Mouse (Mus musculus) embryonic facial prominence, embryonic 13.5 days (tissue): ENCODE results near the gene Dusp13. TPM values are rescaled to one million over a fixed set of nuclear protein-coding genes. Genes with fewer than 3 reads are reported as not detected.

ENCODE experiments used
- ATAC-seq: fragments of 200-750 bp; cut with Nextera tagmentation; 2 replicates; pipeline ENCODE4 v1.8.0; 2017; ENCODE audit warnings: low read depth; ENCODE audit not compliant: insufficient number of reproducible peaks, insufficient read depth, low FRiP score, low TSS enrichment
- H3K27ac ChIP-seq: fragments of 300-500 bp; sonication (generic); 2 replicates; pipeline ENCODE4 v1.5.1; 2015; ENCODE audit warnings: moderate library complexity, mild to moderate bottlenecking, inconsistent platforms
- H3K27me3 ChIP-seq: fragments of 300-500 bp; sonication (generic); 2 replicates; pipeline ENCODE4 v1.6.1; 2015; ENCODE audit warnings: mild to moderate bottlenecking, inconsistent platforms
- H3K36me3 ChIP-seq: fragments of 300-500 bp; sonication (generic); 2 replicates; pipeline ENCODE4 v1.6.1; 2015; ENCODE audit warnings: mild to moderate bottlenecking, inconsistent platforms
- H3K4me1 ChIP-seq: fragments of 300-500 bp; sonication (generic); 2 replicates; pipeline ENCODE4 v1.6.1; 2015; ENCODE audit warnings: inconsistent platforms
- H3K4me2 ChIP-seq: fragments of 300-500 bp; sonication (generic); 2 replicates; pipeline ENCODE4 v1.6.1; 2015; ENCODE audit warnings: moderate library complexity, mild to moderate bottlenecking, inconsistent platforms
- H3K4me3 ChIP-seq: fragments of 300-500 bp; sonication (generic); 2 replicates; pipeline ENCODE4 v1.5.1; 2015; ENCODE audit warnings: mild to moderate bottlenecking, inconsistent platforms
- H3K9ac ChIP-seq: fragments of 300-500 bp; sonication (generic); 2 replicates; pipeline ENCODE4 v1.6.1; 2015; ENCODE audit warnings: mild to moderate bottlenecking, inconsistent platforms
- H3K9me3 ChIP-seq: fragments of 300-500 bp; sonication (generic); 2 replicates; pipeline ENCODE4 v1.6.1; 2016; ENCODE audit warnings: inconsistent platforms
- WGBS: fragments of 180-500 bp; shearing (Covaris S2); methylation state at CpG from one replicate; pipeline ENCODE4 v1.1.7; 2015; ENCODE audit warnings: mixed read lengths; 5-methylcytosine and 5-hydroxymethylcytosine counted together
- polyA plus RNA-seq: library from polyadenylated mRNA; unstranded; fragments of >200 nt; fragmentation: Nextera tagmentation; extraction: Ambion mirVana; gene quantifications from 2 replicates; pipeline ENCODE4 v1.2.1, GENCODE M21; 2015

The Dusp13 gene
- polyA plus RNA-seq, 1 experiment from 2014 or later, result 0.34 TPM

DNA sequence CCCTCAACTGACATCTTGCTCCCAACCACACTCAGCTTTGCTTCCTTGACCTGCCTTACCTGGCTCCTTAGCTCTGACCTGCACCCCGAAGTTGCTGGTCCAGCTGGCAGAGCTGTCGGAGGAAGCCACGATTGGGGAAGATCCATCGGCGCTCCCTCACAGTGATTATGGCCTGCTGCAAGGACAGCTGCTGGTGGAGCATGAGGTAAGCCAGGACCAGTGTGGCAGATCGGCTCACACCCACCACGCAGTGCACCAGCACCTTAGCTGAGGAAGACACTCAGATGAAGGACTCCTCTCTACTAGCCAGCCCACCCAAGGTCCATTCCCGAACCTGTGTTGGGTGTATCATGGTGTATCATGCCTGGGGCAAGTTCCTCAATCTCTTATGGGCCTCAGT, 4.7 kb downstream of the Dusp13 start:
- WGBS, result 92% methylated on average over 8 of the region's 8 CpGs
- H3K36me3 ChIP-seq, result no peaks in the 10 kb centered on the region
- H3K9me3 ChIP-seq, result no peaks in the 10 kb centered on the region
- H3K4me2 ChIP-seq, result no peak overlapping the region
- H3K9ac ChIP-seq, result no peak overlapping the region
- peaks cover 7% of the 10 kb centered on the region for H3K27me3 ChIP-seq
- peaks cover 10% of the 10 kb centered on the region; the same call in 1 of the 2 replicates for H3K4me1 ChIP-seq
- H3K27ac ChIP-seq, result no peak overlapping the region
- H3K4me3 ChIP-seq, result no peak overlapping the region
- no peak for ATAC-seq

DNA sequence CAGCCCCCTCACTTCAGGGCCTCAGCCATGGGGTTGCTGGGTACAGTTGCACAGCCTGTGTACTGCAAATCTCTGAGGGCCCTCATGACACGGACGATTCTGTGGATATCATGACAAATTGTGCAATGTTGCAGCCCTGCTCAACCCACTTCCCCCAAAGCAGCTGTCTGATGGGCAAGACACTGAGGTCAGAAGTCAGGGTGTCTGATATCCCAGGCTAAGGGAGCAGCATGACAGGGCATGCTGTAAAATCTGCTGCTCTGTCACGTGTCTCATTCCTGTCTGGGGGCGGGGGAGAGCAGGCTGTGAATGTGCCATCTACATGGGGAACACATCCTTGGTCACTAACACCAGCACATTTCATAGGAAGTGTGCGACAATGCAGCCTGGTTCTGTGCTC, 5.8 kb downstream of the Dusp13 start:
- H3K27me3 ChIP-seq, result peaks cover 9% of the 10 kb centered on the region
- no peaks in the 10 kb centered on the region for H3K36me3 ChIP-seq
- H3K9ac ChIP-seq, result no peak overlapping the region
- H3K4me3 ChIP-seq, result no peak overlapping the region
- 60% methylated on average over 5 of the region's 5 CpGs for WGBS
- peaks cover 10% of the 10 kb centered on the region; the same call in 1 of the 2 replicates for H3K4me1 ChIP-seq
- H3K4me2 ChIP-seq, result no peak overlapping the region
- H3K9me3 ChIP-seq, result no peaks in the 10 kb centered on the region
- no peak for ATAC-seq
- H3K27ac ChIP-seq, result no peak overlapping the region

DNA sequence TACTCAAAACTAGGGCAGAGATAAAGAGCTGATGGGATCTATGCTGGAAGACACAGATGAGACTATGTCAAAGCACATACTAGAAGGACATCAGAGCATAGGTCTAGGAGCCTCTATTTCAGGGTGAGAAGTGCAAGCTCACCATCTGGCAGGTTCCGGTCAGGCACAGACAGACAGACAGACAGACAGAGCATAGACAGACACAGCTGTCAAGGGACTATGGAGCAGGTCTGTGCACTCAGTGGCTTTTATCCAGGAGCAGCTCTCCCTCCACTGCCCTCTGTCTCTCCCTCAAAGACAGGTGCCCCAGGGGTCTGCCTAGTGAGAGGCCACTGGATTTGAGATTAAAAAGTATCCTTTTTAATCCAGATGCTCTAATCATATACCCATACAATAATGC, 6.8 kb downstream of the Dusp13 start:
- Histone ChIP-seq H3K9me3 (no peaks in the 10 kb centered on the region), H3K4me2 (no peak overlapping the region), H3K27me3 (peaks cover 11% of the 10 kb centered on the region), H3K4me3 (no peak overlapping the region), H3K27ac (no peak overlapping the region), H3K36me3 (no peaks in the 10 kb centered on the region), H3K9ac (no peak overlapping the region), H3K4me1 (peaks cover 6% of the 10 kb centered on the region; the same call in 1 of the 2 replicates)
- 91% methylated on average over 1 of the region's 1 CpGs for WGBS
- ATAC-seq, result no peak

DNA sequence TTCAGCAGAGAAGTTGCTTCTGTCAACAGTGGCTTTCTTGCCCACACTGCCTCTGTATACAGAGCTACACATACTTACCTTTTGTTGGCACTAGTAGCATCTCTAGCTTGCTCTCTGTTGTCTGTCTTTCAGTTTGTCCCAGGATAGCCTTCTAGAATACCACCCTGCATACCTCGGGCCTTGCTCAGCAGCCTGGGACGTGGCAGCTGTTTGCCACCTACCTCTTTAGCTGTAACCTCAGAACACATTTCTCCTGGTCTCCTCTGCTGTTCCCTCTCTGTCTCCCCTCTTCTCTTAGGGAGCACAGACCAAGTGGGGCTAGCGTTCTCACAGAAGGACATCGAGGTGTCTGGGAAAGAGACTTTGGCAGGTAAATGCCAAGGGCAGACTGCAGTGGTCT, 8.5 kb downstream of the Dusp13 start:
- Histone ChIP-seq H3K4me3 (no peak overlapping the region), H3K9me3 (no peaks in the 10 kb centered on the region), H3K36me3 (no peaks in the 10 kb centered on the region), H3K4me2 (no peak overlapping the region), H3K27me3 (peaks cover 11% of the 10 kb centered on the region), H3K9ac (no peak overlapping the region), H3K27ac (no peak overlapping the region), H3K4me1 (0 out of 2 replicates have a peak, but pooled peaks cover 3% of the 10 kb centered on the region)
- no peak for ATAC-seq
- 88% methylated on average over 4 of the region's 4 CpGs for WGBS

DNA sequence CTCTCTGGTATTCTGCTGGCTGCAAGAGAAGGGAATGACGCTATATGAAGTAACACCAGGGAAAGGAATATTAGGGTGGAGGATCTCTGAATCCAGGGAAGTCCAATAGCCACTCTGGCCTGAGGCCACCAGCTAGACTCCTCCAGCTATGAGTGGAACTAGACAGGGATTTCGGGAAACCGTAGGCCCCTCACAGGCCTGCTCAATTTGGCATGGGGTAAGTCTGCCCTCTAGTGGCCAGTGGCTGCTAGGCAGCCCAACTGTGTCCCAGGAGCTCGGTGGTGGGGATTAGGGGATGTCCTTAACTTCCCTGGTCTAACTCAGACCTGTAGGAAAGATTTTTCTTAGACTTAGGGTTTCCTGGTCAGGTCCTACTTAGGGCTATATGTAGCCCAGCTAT, 9.2 kb downstream of the Dusp13 start:
- H3K27me3 ChIP-seq, result peaks cover 11% of the 10 kb centered on the region
- no peak overlapping the region for H3K4me2 ChIP-seq
- no peak overlapping the region for H3K4me3 ChIP-seq
- H3K27ac ChIP-seq, result no peak overlapping the region
- H3K9ac ChIP-seq, result no peak overlapping the region
- no peaks in the 10 kb centered on the region for H3K36me3 ChIP-seq
- peak; percentile 75 for ATAC-seq
- H3K4me1 ChIP-seq, result 0 out of 2 replicates have a peak, but pooled peaks cover 3% of the 10 kb centered on the region
- H3K9me3 ChIP-seq, result no peaks in the 10 kb centered on the region
- 12% methylated on average over 4 of the region's 4 CpGs for WGBS

DNA sequence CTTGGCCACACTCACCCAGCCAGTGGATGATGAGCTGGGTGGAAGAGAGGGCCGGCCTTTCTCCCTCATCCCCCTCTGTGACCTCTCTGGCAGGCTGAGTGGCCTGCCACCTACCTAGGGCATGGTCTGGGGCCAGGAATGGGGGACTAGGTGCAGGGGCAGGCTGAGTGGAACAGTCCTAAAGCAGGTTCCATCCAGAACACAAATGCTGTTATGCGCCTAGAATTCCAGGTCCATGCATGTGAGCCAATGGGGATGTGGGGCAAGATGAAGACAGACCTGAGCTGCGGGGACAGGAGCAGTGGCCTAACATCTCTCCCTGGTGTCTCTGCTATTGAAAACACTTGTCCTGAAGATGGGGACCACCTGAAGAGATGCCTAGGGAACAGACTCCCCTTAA, 9.7 kb downstream of the Dusp13 start:
- no peak for ATAC-seq
- H3K27ac ChIP-seq, result no peak overlapping the region
- no peaks in the 10 kb centered on the region for H3K36me3 ChIP-seq
- no peaks in the 10 kb centered on the region for H3K9me3 ChIP-seq
- H3K9ac ChIP-seq, result peak overlapping the region; percentile 32; the same call in 1 of the 2 replicates
- peaks cover 11% of the 10 kb centered on the region for H3K27me3 ChIP-seq
- 0 out of 2 replicates have a peak, but pooled peaks cover 3% of the 10 kb centered on the region for H3K4me1 ChIP-seq
- 89% methylated on average over 3 of the region's 3 CpGs for WGBS
- H3K4me2 ChIP-seq, result no peak overlapping the region
- H3K4me3 ChIP-seq, result no peak overlapping the region

DNA sequence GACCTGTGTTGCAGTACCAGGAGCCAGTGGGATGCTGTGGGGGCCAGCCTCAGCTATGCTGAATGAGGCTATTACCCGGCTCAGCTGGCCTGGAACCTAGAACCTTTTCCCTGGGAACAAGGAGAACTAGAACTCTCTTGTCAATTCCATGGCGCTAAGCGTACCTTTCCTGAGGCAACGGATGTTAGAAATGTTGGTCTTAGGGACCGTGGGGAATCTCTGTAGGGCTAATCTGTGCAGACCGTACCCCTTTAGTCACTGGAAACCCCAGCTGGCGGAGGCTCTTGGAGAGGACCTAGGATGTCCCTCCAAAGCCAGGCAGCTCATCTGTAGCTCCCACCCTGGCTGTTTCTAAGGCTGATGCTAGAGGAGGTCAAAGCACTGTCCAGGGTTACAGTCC, 10.6 kb downstream of the Dusp13 start:
- H3K4me2 ChIP-seq, result no peak overlapping the region
- H3K27me3 ChIP-seq, result peaks cover 11% of the 10 kb centered on the region
- H3K4me3 ChIP-seq, result no peak overlapping the region
- WGBS, result 94% methylated on average over 7 of the region's 7 CpGs
- H3K36me3 ChIP-seq, result no peaks in the 10 kb centered on the region
- no peak for ATAC-seq
- H3K9ac ChIP-seq, result no peak overlapping the region
- no peaks in the 10 kb centered on the region for H3K9me3 ChIP-seq
- H3K27ac ChIP-seq, result no peak overlapping the region
- 0 out of 2 replicates have a peak, but pooled peaks cover 3% of the 10 kb centered on the region for H3K4me1 ChIP-seq

DNA sequence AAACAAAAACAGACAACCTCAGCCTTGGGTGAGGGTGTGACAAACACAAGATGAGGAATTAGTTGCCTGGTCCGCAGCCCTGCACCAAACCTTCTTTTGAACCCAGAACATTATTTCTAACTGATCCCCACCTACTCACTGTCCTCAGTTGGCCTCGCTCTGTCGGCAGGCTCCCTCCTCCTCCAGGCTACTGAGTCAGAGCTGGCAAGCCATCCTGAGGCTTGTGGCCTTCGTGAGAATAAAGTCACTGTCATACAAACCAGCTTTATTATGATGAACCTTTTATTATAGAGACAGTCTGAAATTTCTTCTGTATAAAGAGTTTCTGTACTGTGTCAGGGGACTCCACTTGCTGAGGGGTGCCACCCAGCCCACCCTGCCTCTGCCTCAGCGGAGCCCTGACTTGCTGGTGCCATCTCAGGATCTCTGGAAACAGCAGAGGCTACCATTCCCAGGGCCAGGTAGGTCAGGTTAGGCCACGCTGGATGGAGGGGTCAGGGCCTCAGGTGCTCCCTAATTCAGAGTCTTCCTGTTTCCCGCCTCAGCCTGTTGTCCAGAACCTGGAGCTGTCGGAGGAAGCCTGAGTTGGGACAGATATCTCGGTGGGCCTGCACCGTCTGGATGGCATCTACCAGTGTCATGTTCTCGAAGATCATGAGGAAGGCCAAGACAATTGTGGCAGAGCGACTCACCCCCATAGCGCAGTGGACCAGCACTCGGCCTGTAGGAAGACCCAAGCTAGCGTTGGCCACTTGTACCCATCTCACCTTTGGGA, 17.7 kb downstream of the Dusp13 start:
- 92% methylated on average over 15 of the region's 15 CpGs for WGBS
- Histone ChIP-seq H3K4me2 (no peak overlapping the region), H3K27ac (no peak overlapping the region), H3K27me3 (no peaks in the 10 kb centered on the region), H3K4me3 (no peak overlapping the region), H3K9me3 (no peaks in the 10 kb centered on the region), H3K36me3 (no peaks in the 10 kb centered on the region), H3K4me1 (no peaks in the 10 kb centered on the region), H3K9ac (no peak overlapping the region)
- ATAC-seq, result no peak

DNA sequence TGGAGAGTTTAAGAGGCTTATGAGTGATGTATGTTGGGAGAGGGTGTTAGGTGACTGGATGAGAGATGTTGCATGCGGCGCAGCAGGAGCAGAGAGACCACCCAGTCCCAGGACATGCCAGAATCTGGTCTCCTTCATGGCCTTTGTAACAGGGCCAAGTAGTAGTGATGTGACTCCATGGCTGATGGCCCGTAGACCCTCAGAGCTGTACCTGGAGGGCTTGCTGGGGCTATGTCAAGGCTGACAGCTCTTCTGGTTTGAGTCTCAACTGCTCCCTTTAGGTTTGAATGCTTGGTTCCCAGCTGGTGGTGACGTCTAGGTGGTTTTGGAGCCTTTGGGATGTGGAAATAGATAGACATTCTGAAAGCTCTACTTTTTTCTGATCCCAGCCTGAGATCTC, 21.0 kb downstream of the Dusp13 start:
- H3K4me3 ChIP-seq, result no peak overlapping the region
- H3K4me2 ChIP-seq, result no peak overlapping the region
- no peaks in the 10 kb centered on the region for H3K36me3 ChIP-seq
- WGBS, result 96% methylated on average over 4 of the region's 4 CpGs
- H3K9me3 ChIP-seq, result no peaks in the 10 kb centered on the region
- H3K27me3 ChIP-seq, result no peaks in the 10 kb centered on the region
- no peak for ATAC-seq
- H3K27ac ChIP-seq, result no peak overlapping the region
- no peak overlapping the region for H3K9ac ChIP-seq
- H3K4me1 ChIP-seq, result no peaks in the 10 kb centered on the region

DNA sequence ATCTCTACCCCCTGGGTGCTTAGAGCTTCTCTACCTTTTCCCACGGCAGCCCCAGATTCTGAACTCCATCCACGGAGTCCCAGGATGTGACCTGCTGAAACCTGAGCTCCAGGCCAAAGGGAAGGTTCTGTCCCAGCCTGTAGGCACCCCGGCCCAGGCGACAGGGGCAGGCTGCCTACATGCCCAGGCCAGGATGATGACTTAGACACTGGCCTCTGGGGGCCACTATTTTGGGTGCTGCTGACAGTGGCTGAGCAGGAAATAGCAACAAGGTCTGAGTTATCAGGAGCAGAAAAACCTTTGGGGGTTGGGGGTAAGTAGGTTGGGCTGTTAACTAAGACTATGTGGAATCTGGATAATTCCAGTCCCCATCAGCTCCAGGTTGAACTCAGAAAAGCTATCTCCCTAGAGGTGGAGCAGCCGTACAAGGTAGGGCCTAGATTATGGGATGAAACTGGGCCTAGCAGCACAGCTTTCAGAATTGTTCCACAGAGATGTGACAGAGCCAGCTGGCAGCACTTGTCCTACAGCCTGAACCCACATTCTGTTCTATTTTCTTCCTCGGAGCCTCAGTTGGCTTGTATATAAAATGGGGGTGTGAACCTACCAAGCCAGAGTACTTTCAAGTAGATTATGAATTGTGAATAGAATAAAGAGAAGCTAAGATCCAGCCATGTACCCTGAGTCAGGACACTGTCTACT, 21.8 kb downstream of the Dusp13 start:
- no peaks in the 10 kb centered on the region for H3K9me3 ChIP-seq
- no peak for ATAC-seq
- H3K4me2 ChIP-seq, result no peak overlapping the region
- no peak overlapping the region for H3K27ac ChIP-seq
- no peaks in the 10 kb centered on the region for H3K27me3 ChIP-seq
- H3K9ac ChIP-seq, result no peak overlapping the region
- no peaks in the 10 kb centered on the region for H3K4me1 ChIP-seq
- H3K4me3 ChIP-seq, result no peak overlapping the region
- no peaks in the 10 kb centered on the region for H3K36me3 ChIP-seq
- 60% methylated on average over 6 of the region's 6 CpGs for WGBS

DNA sequence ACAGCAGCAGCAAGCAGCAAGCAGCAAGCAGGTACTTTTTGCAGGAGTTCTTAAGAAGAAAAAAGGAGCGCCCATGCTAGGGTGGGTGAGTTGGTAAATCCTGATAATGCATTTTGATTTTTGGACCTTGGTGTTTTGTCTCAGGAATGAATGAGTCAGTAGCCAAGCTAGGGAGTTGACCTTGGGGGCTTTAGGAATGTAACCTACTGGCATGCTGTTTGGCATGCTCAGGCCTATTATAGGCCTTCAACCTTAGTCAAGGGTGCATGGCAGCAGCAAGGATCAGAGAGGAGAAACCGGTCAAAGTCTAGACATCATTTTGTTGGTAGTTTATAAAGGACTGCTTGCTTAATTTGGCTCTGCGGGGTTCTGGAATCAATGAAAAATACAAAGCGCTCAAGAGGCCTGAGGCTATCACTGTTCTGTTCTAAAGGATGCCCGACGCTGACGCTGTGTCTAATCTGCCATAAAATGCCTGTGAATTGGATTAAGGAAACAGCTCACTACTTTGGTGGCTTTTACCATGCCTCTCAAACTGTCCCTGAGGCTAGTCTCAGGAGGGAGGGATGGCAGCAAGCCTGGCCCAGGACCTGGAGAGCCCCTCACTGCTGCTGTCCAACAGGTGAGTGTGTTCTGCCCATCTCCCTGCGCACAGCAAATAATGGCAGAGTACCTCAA, 28.8 kb downstream of the Dusp13 start:
- 0 out of 2 replicates have a peak, but pooled peaks cover 4% of the 10 kb centered on the region for H3K9me3 ChIP-seq
- H3K27ac ChIP-seq, result no peak overlapping the region; the same call in 1 of the 2 replicates
- H3K27me3 ChIP-seq, result no peaks in the 10 kb centered on the region
- H3K9ac ChIP-seq, result no peak overlapping the region
- H3K4me2 ChIP-seq, result no peak overlapping the region
- H3K4me1 ChIP-seq, result peaks cover 31% of the 10 kb centered on the region
- H3K36me3 ChIP-seq, result no peaks in the 10 kb centered on the region
- WGBS, result 32% methylated on average over 8 of the region's 8 CpGs
- no peak overlapping the region for H3K4me3 ChIP-seq
- no peak for ATAC-seq
